Mouse (Mus musculus) ES-E14 (cell line): ENCODE results near the gene Gp6. TPM values are rescaled to one million over a fixed set of nuclear protein-coding genes. Genes with fewer than 3 reads are reported as not detected.
"Not testable (repeated sequence)": the region's sequence is repeated elsewhere in the genome, so short reads cannot be mapped to it uniquely, and the experiment has no call there.

Source experiments
- DNase-seq: peaks from one replicate; pipeline ENCODE4 v3.0.0-alpha.2; 2013; ENCODE audit warnings: low read depth, low spot score
- H3K27ac ChIP-seq: 2 replicates; pipeline ENCODE4 v1.5.1; 2012; ENCODE audit warnings: low read depth, mild to moderate bottlenecking, low read length, moderate library complexity, mixed read lengths; ENCODE audit not compliant: poor library complexity, insufficient read depth, severe bottlenecking
- H3K36me3 ChIP-seq: 2 replicates; pipeline ENCODE4 v1.6.1; 2012; ENCODE audit warnings: mild to moderate bottlenecking, low read length, moderate library complexity, mixed read lengths; ENCODE audit not compliant: control insufficient read depth, poor library complexity, insufficient read depth, severe bottlenecking
- H3K4me1 ChIP-seq, 2 experiments: fragments of 150-350 bp in 1 of 2; sonication (generic) in 1 of 2; 2 replicates each; pipeline ENCODE4 v1.6.1; 2012; ENCODE audit warnings: low read length in 2 of 2, mild to moderate bottlenecking in 1 of 2, mixed read lengths in 1 of 2; ENCODE audit not compliant: control insufficient read depth in 2 of 2, insufficient read depth in 2 of 2, poor library complexity in 1 of 2
- H3K4me3 ChIP-seq, 2 experiments: fragments of 150-350 bp in 1 of 2; sonication (generic) in 1 of 2; 2 replicates each; pipeline ENCODE4 v1.5.1; 2012; ENCODE audit warnings: low read length in 2 of 2, low read depth in 1 of 2, mild to moderate bottlenecking in 1 of 2, mixed read lengths in 1 of 2; ENCODE audit not compliant: insufficient read depth in 1 of 2, poor library complexity in 1 of 2, severe bottlenecking in 1 of 2
- H3K9ac ChIP-seq: 2 replicates; pipeline ENCODE4 v1.6.1; 2012; ENCODE audit warnings: low read depth, mild to moderate bottlenecking, low read length, mixed read lengths; ENCODE audit not compliant: poor library complexity, insufficient read depth, severe bottlenecking
- H3K9me3 ChIP-seq: fragments of 150-350 bp; sonication (generic); 2 replicates; pipeline ENCODE4 v1.6.1; 2012; ENCODE audit warnings: low read depth, mild to moderate bottlenecking, low read length; ENCODE audit not compliant: control insufficient read depth, insufficient read depth
- CHD2 ChIP-seq: IDR thresholded peaks from 2 replicates; pipeline ENCODE4 v1.6.1; 2014; ENCODE audit warnings: mild to moderate bottlenecking, low read depth, low read length, inconsistent platforms
- HCFC1 ChIP-seq: IDR thresholded peaks from 2 replicates; pipeline ENCODE4 v1.6.1; 2012; ENCODE audit warnings: low read length, inconsistent platforms, borderline replicate concordance; ENCODE audit not compliant: insufficient read depth
- MAFK ChIP-seq: IDR thresholded peaks from 2 replicates; pipeline ENCODE4 v1.6.1; 2014; ENCODE audit warnings: mild to moderate bottlenecking, low read depth, low read length, inconsistent platforms; ENCODE audit not compliant: insufficient read depth
- ZC3H11A ChIP-seq: IDR thresholded peaks from 2 replicates; pipeline ENCODE4 v1.6.1; 2012; ENCODE audit warnings: low read depth, mild to moderate bottlenecking, inconsistent platforms, low read length, borderline replicate concordance
- ZNF384 ChIP-seq: IDR thresholded peaks from 2 replicates; pipeline ENCODE4 v1.6.1; 2012; ENCODE audit warnings: low read depth, low read length, inconsistent platforms
- in situ Hi-C, 2 experiments: fragments of 600-800 bp; cut with MboI; formaldehyde crosslinking; loops; one replicate each; pipeline ENCODE4 v1.15.1; 2025; ENCODE audit warnings: low sequenced_read_pairs in 2 of 2, inconsistent platforms in 1 of 2; ENCODE audit not compliant: unreplicated experiment in 2 of 2
- total RNA-seq: library from RNA; depleted of rRNA; stranded (reverse); fragments of 300-350 nt; gene quantifications from 2 replicates; pipeline ENCODE4 v1.2.3, GENCODE M21; 2012

Gp6 gene
- total RNA-seq, 1 experiment = not detected

- peaks cover 45% of the 10 kb centered on the region for H3K36me3 ChIP-seq
- DNase-seq = peak; percentile 96
- no peak overlapping the region for H3K27ac ChIP-seq
- H3K4me1 ChIP-seq = no peaks in the 10 kb centered on the region
- H3K4me3 ChIP-seq = no peak overlapping the region
- H3K9ac ChIP-seq = no peak overlapping the region
- TF ChIP-seq ZNF384 = peak; percentile 67
- peak; percentile 75 for TF ChIP-seq HCFC1
- TF ChIP-seq ZC3H11A = peak; percentile 99
- TF ChIP-seq CHD2 = no peak
- no peak for TF ChIP-seq MAFK
- H3K9me3 ChIP-seq = no peaks in the 10 kb centered on the region
- in situ Hi-C loops = loop anchor here in 1 of 2 experiments (25.0 kb wide), 1 partner anchor 290 kb away; the partner anchor contains the start of gene Leng8
Observed at GRCm38 (mm10) chr7:4427161-4427912, 29.8 kb upstream of the Gp6 start.

GRCm38 (mm10) chr7:4420230-4420629, 22.7 kb upstream of the Gp6 start:
- H3K9me3 ChIP-seq = no peaks in the 10 kb centered on the region
- in situ Hi-C loops = no loop called here
- no peaks in the 10 kb centered on the region for H3K36me3 ChIP-seq
- no peak overlapping the region for H3K9ac ChIP-seq
- TF ChIP-seq CHD2 = no peak
- TF ChIP-seq ZC3H11A = no peak
- no peaks in the 10 kb centered on the region for H3K4me1 ChIP-seq
- no peak overlapping the region for H3K4me3 ChIP-seq
- no peak for DNase-seq
- no peak overlapping the region for H3K27ac ChIP-seq

DNA sequence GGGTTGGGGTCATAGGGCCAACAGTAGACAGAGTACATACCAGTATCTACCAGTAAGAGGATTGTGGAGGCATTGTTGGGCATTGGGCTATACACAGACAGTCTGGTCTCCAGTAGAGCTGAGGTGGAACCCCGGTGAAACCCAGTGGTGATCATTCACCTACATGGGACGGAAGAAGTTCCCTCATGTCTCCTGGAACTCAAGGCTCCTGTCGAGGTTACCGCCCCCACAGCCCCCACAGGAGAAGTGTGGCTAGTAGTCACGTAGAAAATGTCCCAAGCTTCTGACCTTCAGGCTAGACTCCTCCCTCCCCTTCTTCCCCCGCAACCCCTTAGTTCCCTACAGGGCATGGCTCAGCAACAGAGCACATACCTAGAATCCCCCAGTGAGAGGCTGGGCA, 22.1 kb upstream of the Gp6 start:
- no peak for TF ChIP-seq ZC3H11A
- TF ChIP-seq HCFC1 = no peak
- TF ChIP-seq ZNF384 = no peak
- no peak for TF ChIP-seq MAFK
- TF ChIP-seq CHD2 = no peak
- in situ Hi-C loops = no loop called here
- Histone ChIP-seq H3K27ac (no peak overlapping the region), H3K4me3 (no peak overlapping the region), H3K9ac (no peak overlapping the region), H3K4me1 (no peaks in the 10 kb centered on the region), H3K9me3 (no peaks in the 10 kb centered on the region), H3K36me3 (no peaks in the 10 kb centered on the region)
- DNase-seq = no peak

DNA sequence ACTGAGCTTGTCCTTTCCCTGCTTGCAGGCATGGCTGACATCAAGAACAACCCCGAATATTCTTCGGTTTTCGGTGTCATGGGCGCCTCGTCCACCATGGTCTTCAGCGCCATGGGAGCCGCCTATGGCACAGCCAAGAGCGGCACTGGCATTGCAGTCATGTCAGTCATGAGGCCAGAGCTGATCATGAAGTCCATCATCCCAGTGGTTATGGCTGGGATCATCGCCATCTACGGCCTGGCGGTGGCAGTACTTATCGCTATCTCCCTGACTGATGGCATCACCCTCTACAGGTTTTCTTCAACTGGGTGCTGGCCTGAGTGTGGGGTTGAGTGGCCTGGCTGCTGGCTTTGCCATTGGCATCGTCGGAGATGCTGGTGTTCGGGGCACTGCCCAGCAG, 14.9 kb upstream of the Gp6 start:
- DNase-seq, in situ Hi-C loops, H3K36me3 ChIP-seq, H3K4me1 ChIP-seq, H3K27ac ChIP-seq, H3K4me3 ChIP-seq, H3K9ac ChIP-seq, H3K9me3 ChIP-seq: not testable (repeated sequence)

GRCm38 (mm10) chr7:4373521-4373920, 24.0 kb downstream of the Gp6 start:
- Histone ChIP-seq H3K9ac (no peak overlapping the region), H3K36me3 (no peaks in the 10 kb centered on the region), H3K9me3 (no peaks in the 10 kb centered on the region), H3K27ac (no peak overlapping the region), H3K4me1 (no peaks in the 10 kb centered on the region), H3K4me3 (no peak overlapping the region)
- in situ Hi-C loops = no loop called here
- TF ChIP-seq HCFC1 (no peak), ZC3H11A (no peak)
- no peak for DNase-seq
